Mouse (Mus musculus) subcutaneous adipose tissue, adult 2 months (tissue): ENCODE results near the gene Vip. TPM values are rescaled to one million over a fixed set of nuclear protein-coding genes. Genes with fewer than 3 reads are reported as not detected.

Experiments used
- polyA plus RNA-seq: library from polyadenylated mRNA; depleted of rRNA; stranded (reverse); fragments of >200 nt; gene quantifications from 2 replicates; pipeline ENCODE4 v1.2.3, GENCODE M21; 2012; ENCODE audit warnings: low replicate concordance; rRNA removed

Gene Vip
- polyA plus RNA-seq = 0.13 TPM in 1 of 2 replicates, not detected in the other

DNA sequence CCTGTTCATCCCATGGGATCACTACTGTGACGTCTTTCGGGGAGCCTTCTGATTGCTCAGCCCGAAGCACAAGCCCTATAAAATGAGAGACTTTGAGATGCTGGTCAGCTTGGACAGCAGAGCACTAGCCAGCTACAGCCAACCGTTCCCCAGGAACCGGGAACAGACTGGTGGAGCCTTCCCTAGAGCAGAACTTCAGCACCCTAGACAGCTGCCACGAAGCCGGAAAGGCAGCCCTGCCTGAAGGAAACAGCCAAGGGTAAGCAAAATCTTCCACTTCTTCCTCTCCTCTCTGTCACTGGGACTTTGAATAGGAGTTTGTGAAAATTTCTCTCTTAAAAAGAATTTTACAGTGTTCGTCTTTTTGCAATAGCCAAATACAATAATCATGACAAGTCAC is at the start of gene Vip:
Gene Vip, plus strand, starts transcription at position 107 of the 400 bp plus-strand sequence.

DNA sequence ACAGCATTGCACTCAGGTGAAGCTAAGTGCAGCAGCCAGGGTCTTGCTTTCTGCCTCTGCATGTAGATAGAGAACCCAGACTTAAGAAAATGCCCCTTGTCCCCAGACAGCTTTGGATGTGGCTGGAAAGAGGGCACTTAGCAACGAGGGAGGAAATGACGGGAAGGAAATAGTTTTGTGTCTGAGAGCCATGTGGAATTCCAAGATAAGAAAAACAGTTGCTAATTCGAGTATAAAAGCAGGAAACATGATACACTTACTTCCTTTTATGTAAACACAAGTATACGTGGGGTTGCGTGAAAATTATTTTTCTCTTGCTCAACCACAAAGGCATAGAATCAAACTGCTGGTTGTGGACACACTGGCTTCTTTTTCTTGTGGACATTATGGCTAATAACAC is 45.6 kb upstream of the Vip start, which contains the start of gene Myct1:
Gene Myct1, plus strand, starts transcription at position 312 of the 400 bp plus-strand sequence.

Other genes with a start within 250 kb of the Vip start
- 22.0 and 37.9 TPM in 2 replicates for gene Syne1, start 87.7 kb upstream of the Vip start, polyA plus RNA-seq
- 6.4 and 10.1 TPM in 2 replicates for gene Myct1, start 45.4 kb upstream of the Vip start, polyA plus RNA-seq
- gene Fbxo5, start 166.4 kb downstream of the Vip start, polyA plus RNA-seq = 0.70 and 2.6 TPM in 2 replicates
- gene Mtrf1l, start 184.7 kb downstream of the Vip start, polyA plus RNA-seq = 0.99 and 3.4 TPM in 2 replicates